Mouse (Mus musculus) cerebellum, postnatal 14 days (tissue): ENCODE measurements at regions not wholly inside any gene's neighbourhood (a gene's known extent, or its start where the extent isn't known, plus 50 kb on each side); places are given as distances from the start of the nearest gene placed in this dataset.
A peak's percentile ranks its signal among the peaks of the same experiment; 100 is the strongest.

Source experiments
- DNase-seq, 2 experiments: peaks; one replicate each; pipeline ENCODE4 v3.0.0; 2021; ENCODE audit warnings: mixed read lengths in 2 of 2

DNA sequence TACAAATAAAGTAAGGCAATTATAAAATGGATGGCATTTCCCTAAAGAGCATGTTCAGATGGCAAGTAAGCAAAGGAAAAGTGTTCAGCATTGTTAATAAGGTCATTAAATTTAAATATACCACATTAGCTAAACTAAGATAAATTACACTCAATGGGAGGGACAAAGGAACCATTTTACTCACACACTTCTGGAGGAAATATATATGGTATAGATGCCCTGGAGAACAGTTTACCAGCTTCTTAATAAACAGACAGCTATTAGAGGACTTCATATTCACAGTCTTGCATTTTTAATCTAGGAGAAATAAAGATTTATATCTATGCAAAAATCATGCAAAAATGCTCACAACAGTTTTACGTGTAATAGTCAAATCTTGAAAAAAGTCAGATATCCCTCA lies 183.8 kb downstream of the Dthd1 start:
- DNase-seq = no peak

GRCm38 (mm10) chr5:63034446-63034845 lies 220.8 kb downstream of the Dthd1 start:
- DNase-seq = no peak

DNA sequence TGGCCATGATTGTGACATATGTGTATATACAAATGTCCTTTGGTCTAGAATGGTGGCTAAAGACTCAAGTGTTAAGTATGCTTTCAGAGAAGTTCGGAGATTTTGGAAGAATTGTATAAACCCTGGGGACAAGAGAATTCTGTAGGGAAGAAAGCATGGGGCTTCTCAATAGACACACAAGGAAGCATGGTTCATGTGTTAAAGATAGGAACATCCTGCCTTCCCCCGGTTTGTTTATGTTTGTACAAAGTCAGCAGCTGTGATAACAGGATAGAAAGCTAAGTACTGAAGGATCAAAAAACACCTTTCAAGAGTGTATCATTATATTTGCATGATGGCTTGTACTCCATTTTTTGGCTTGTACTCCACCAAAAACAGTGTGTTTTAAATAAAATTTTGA lies 232.1 kb downstream of the Dthd1 start:
- DNase-seq = no peak

- DNase-seq = no peak
These were observed 249.7 kb downstream of the Dthd1 start for GRCm38 (mm10) chr5:63063301-63063700.

DNA sequence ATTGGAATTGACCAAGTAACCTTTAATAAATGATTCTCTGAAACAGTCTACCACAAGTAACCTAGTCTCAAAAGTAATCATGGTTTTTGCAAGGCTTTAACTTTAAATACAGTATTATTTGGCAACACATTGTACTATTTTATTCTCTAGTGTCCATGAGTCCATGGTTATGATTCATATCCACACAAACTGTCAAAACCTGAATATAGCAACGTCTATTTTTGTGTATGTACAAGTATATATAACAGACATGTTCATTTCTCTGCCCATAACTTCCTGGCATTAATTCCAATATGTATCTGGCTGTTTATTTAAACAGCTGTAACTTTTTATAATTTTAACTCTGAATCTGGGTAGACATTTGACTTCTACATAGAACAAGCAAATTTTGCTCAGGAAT lies 253.2 kb downstream of the Dthd1 start:
- DNase-seq = no peak

DNA sequence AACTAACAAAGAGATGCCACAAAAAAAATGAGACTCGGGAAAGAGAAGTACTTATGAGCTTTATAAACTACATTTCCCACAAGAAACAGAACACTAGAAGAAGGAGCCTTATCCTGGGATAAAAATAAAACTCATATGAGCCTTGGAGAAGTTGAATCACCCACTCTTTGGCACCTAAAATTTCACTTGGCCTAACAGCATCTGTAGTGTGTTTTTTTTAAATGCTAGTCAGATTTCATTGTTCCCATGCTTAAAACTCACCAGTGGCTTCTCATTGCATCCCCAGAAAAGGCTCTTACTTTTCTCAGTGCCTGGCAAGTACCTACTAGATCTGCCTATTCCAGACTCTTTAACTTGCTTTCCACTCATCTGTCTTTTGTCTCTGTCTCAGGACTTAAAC lies 284.5 kb downstream of the Dthd1 start:
- DNase-seq = no peak

- no peak for DNase-seq
These were observed 318.9 kb downstream of the Dthd1 start for GRCm38 (mm10) chr5:63132552-63132951.

- DNase-seq = no peak
These were observed 324.3 kb downstream of the Dthd1 start for GRCm38 (mm10) chr5:63137957-63138356.

DNA sequence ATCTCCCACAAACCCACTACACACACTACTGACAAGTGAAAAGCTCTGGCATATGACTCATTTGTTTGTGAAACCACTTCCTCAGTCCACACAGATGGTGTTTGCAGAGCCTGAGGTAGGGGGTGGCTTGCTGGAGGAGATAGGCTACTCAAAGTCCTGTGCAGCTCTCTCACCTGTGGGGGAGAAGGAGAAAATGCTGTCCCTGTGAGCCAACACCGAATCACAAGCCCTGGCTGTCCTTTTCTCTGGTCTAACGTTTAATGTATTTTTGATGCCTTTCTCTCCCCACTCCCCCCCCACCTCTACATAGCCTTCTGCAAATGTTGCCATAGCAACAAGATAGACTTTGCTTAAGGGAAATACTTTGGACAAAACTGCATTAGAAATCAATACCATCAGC lies 356.1 kb downstream of the Dthd1 start:
- DNase-seq = no peak

DNA sequence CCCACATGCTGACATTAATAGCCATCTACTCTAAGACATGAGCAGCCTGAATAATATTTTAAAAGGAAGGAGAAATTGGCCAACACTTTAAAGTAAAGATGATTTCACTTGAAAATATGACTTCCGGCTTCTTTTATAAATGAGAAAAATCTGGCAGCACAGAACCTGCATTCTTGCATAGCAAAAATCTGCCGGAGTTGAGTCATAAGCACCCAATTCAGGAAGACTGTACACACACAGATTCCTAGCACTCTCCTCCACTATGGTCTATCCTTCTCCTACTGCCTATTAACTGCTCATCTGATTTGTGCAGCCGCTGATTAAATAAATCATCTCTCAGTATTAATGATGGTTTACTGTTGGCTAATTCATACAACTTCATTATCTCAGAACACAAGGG lies 356.9 kb downstream of the Dthd1 start:
- no peak for DNase-seq

- no peak for DNase-seq
These were observed 399.8 kb downstream of the Dthd1 start for GRCm38 (mm10) chr5:63213381-63213780.

DNA sequence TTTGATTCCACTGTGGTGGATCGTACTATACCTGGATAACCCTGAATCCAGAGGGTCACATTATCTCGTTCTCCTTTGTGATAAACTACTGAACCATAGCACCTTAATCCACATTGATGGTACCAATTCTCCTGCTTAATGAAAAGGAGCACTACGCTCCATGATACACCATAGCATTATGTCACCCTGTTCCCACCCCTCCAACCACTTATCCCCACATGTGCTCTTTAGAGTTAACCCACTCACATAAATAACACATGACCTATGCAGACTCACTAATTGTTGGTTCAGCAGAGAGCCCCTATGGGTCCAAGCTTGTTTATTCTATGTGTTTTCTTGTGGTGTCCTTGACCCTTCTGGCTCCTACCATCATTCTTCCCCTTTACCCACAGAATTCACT lies 405.8 kb downstream of the Dthd1 start:
- no peak for DNase-seq

- DNase-seq = peak; percentile 20 to 36
These were observed 386.3 kb upstream of the Nwd2 start for GRCm38 (mm10) chr5:63262568-63262967.
